Mouse (Mus musculus) kidney, postnatal 4 days (tissue): ENCODE results near the gene Plaur.
A peak's percentile ranks its signal among the peaks of the same experiment; 100 is the strongest.

Source experiments
- DNase-seq, 2 experiments: peaks; one replicate each; pipeline ENCODE4 v3.0.0; 2021; ENCODE audit warnings: mixed read lengths in 2 of 2

Gene Plaur

GRCm38 (mm10) chr7:24446697-24447340 lies 15.5 kb upstream of the Plaur start:
- no peak for DNase-seq

GRCm38 (mm10) chr7:24448782-24449517 lies 13.3 kb upstream of the Plaur start:
- no peak for DNase-seq

DNA sequence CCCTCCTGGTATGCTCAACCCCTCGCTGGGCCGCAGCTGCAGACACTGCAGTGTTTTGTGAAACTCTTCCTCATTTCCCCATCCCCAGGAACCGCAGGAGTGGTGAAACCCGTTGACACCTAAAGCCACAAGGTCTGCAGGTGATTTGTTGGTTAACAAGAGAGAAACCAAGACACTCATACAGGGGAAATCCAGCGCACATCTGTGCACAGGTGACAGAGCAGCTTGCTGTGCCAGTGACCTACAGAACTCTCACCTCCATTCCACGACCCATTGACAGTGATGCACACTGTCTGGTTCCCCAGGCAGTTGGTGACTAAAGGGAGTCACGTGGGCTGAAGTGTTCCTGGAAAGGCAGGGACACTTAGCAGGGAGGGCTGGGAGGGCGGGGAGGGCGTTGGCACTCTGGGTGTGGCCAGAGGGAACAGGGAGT lies 11.7 kb upstream of the Plaur start:
- DNase-seq = no peak

DNA sequence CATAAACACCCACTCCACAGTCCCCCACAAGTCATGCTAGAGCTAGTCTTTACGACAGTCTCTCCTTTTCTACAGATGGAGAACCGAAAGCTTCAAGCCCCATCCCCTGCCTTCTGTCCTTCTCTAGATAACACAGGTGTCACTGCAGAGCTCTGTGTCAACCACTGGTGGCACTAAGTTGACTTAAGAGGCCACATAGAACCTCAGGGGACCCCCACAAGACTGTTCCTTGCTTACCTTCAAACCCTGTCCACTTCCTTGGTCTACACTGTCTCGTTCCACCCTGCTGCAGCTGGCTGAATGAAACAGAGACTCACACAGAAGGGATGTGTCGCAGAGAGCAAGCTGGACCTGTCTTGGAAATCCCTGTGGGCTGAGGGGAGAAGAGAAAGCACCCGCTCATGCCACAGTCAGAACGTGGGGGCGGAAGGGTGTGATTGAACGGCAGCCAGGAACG lies 10.4 kb upstream of the Plaur start, which contains the start of gene Irgc1:
Gene Irgc1, minus strand, starts transcription at position 443 of the 457 bp plus-strand sequence.
- DNase-seq = no peak

DNA sequence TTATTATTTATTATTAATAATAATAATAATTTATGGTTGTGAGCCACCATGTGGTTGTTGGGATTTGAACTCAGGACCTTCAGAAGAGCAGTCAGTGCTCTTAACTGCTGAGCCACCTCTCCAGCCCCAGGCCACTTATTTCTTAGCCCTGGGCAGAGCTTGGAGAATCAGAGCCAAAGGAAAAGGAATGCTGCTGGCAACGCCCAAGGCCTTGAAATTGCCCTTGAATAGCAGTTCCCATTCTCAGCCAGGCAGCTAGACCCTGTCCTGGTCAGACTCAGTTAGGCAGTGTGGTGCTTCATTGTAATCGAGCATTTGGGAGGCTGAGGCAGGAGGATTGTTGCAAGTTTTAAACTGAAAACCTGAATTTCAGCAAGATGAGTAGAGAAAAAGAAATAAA lies 8.1 kb upstream of the Plaur start:
- no peak for DNase-seq

DNA sequence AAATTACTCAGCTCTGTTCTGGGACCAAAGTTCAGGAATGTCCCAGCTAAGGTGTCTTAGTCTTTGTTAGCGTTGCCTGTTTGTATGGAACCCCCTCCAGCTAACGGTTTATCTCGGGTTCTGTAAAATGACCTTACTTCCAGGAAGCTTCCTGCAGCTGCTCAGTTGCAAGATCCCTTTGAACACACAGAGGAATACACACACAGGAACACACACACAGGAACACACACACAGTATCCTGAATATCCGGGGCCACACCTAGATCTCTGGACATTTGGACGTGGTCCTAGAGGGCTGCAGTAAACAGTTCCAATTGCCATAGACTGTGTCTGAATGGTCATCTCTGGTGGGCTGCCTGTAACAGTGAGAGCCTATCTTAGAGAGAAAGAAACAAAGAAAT lies 6.6 kb upstream of the Plaur start:
- no peak for DNase-seq

DNA sequence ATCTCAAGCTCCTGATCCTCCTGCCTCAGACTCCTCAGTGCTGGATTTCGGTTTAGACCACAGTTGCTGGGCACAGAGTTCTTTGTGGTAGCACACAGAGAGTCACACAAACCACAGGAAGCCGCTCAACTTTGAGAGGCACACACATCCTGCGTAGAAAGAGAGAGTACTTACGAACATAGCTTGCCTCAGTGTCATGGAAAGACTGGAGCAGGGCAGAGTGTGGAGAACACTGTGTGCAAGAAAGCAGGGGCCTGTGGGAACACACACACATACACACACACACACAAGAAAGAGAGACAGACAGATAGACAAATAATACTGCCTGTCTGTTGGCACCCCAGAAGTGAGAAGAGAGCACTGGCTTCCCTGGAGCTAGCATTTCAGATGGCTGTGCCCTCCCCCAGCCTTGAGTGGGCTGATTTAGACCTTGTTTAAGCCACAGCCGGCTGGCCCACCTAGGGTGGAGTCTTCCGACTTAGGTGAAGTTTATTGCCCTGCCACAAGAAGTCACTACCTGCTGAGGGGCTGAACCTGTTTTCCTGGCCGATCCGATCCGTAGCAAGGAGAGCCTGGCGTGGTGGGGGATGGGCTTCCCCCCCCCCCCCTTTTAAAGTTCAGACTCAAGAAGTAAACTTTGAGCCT lies 4.4 kb upstream of the Plaur start:
- no peak for DNase-seq

DNA sequence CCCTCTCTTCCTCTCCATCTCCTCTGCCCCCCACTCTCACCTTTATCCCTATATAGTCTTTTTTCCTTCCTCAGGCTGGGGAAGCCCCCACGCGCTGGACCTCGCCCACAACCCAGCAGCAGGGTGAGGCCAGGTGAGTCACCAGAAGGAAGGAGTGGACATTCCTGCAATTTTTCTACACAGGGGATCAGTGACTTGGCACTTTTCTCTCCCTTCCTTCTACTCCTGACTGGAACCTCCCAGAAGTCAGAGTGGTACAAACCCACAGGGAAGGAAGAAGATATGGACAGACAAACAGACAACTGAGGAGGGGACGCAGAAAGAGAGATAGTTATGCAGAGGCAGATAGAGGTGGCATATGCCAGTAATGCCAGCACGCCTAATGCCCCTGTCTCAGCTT lies 2.8 kb upstream of the Plaur start:
- DNase-seq = no peak

DNA sequence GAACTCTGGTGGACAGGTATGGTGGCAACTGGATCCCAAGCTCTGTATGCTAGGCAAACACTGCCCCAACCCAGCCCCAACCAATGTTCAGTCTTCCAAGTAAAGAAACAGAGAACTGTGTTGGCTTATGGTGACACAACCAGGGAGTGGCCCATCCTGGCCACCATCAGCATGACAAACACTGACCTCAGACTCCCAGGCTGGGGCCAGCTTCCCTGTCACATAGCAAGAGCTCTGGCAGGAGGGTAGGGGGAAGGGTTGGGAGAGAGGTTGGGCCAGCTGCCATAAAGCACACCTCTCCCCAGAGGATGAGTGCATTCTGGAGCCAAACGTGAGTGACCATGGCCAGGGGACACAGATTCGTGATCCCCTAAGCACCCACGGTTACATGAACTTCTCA lies 2.4 kb upstream of the Plaur start:
- DNase-seq = no peak

GRCm38 (mm10) chr7:24461376-24462051 lies 770 bp upstream of the Plaur start:
- DNase-seq = peak; percentile 53 to 73

DNA sequence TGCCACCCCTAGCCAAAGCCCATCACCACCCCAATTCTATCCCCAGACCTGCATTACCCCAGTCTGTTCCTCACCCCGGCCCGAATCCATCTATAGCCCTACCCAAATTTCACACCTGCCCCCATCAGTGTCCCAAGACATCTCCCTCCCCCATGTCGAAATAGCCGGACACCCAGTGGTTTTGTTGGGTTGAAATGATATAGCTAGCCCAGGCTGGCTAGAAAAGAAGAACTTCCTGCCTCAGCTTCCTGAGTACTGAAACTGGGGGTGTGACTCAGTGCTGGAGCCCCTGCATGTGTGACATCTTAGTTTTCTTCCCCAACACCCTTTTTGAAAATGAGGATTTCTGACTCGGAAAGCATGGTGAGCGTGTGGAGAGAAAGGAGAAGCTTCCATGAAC lies 4.6 kb downstream of the Plaur start:
- no peak for DNase-seq

GRCm38 (mm10) chr7:24467886-24468285 lies 5.6 kb downstream of the Plaur start:
- DNase-seq = no peak

- no peak for DNase-seq
These were observed 6.8 kb downstream of the Plaur start for GRCm38 (mm10) chr7:24469126-24469525.

- no peak for DNase-seq
These were observed 8.1 kb downstream of the Plaur start for GRCm38 (mm10) chr7:24470356-24470755.

GRCm38 (mm10) chr7:24472442-24472841 lies 10.2 kb downstream of the Plaur start:
- no peak for DNase-seq

GRCm38 (mm10) chr7:24472937-24473336 lies 10.7 kb downstream of the Plaur start:
- peak; percentile 49 to 59 for DNase-seq

GRCm38 (mm10) chr7:24473913-24474529 lies 11.7 kb downstream of the Plaur start:
- peak; percentile 79 for DNase-seq

- peak; percentile 36 to 58 for DNase-seq
These were observed 12.7 kb downstream of the Plaur start for GRCm38 (mm10) chr7:24474811-24475506.

GRCm38 (mm10) chr7:24476338-24476737 lies 14.1 kb downstream of the Plaur start:
- no peak for DNase-seq

DNA sequence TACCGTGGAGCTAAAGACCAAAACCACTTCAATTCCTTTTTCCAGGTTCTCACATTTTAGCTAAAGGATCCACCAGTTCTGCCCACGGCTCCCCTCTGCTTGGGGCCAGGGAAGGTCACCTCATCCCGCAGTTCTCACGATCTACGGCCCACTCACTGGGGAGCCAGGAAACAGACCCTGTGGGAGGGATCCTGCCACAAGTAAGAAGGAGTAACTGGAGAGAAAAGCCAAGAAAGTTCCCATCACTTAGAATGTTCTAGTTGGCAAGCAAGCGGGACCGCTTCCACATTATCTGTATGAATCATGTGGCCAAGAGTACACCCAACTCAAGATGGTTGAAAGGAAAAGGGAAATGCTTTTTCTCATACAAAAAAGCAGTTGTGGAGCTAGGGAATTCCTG lies 14.6 kb downstream of the Plaur start:
- no peak for DNase-seq

DNA sequence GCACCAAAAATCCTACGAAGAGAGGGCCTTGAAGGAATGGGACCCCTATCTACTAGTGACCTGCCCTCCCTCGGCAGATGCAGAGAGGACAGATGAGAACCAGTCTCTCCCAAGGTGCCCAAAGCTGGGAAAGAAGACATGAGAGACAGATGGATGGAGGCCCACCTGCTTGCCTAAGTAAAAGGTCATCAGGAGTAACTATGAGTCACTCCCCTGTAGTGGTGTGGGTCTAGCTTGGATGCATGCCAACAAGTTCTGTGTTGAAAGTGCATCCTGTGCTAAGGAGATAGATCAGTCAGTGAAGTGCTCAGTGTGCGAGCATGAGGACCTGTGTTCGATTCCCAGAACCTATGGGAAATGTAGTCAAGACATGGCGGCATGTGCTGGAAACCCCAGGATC lies 16.6 kb downstream of the Plaur start:
- no peak for DNase-seq

DNA sequence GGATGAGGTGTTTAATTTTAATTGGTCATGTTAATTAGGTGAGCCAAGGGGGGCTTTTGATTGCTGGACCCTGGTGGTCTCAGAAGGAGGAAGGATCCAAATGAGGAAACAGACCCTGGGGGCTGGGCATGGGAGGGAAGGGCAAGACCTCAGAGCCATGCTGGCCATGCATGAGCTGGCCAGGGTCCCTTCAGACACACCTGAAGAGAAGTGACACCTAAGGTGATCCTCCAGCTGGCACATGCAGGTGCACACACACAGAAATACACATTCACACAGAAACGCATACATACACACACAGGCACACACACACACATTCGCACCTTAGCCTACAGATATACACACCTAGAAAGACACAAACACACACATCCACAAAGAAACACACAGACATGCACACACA lies 17.4 kb downstream of the Plaur start:
- DNase-seq = no peak
